Mouse (Mus musculus): ENCODE data around the gene Serpina1c.

DNA sequence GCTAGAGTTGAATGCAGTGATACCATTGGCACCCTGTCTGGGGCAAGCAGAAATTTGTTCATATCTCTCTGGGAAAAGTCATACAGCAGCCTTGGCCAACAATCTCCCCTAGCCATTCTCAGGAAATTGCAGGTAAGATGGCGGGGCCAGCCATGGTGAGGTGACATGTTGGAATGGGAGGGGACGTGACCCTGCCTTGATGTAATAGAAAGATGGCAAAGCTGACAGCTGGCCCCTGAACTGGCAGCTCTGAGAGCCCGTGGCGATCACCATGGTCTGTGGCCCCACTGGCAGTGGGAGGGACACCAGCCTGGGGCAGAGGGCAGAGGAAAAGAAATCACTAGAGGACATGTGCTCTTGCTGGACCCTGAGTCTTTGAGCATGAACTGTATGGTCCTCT is 41.6 kb upstream of the Serpina1c start:
- TF ChIP-seq CTCF (IDR thresholded peaks at IDR 0.05; ENCODE audit: low read depth, low read length): no peak
- no peak for TF ChIP-seq POLR2A (IDR thresholded peaks at IDR 0.05; ENCODE audit: insufficient read depth, low read length)

Data from ES-Bruce4 (cell line).